Mouse (Mus musculus): ENCODE data around the gene Csrp2. TPM values are rescaled to one million over a fixed set of nuclear protein-coding genes. Genes with fewer than 3 reads are reported as not detected.

Csrp2 gene
- total RNA-seq, 1 experiment from 2014 or later: 35.8 TPM

DNA sequence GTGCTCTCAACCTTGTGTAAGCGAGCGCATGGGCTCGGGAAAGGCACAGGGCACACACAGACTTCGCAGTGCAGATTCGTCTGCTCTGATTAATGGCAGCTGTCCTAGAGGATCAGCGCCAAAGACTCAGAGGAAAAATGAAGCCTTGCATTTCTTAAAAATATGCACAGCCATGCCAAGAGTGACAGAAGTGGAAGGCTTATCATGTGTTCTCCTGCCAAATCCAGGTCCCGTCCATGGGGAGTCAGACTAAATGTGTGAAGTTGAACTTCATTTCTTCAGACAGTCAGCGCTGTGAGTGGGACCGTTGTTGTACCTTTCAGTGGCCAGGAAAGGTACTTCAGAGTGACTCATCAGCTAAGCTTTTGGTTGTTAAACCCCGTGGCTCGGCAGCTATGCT lies 7.9 kb downstream of the Csrp2 start:
- ATAC-seq (replicated peaks; ENCODE audit: insufficient number of reproducible peaks, low FRiP score, low TSS enrichment, poor library complexity, severe bottlenecking): no peak

DNA sequence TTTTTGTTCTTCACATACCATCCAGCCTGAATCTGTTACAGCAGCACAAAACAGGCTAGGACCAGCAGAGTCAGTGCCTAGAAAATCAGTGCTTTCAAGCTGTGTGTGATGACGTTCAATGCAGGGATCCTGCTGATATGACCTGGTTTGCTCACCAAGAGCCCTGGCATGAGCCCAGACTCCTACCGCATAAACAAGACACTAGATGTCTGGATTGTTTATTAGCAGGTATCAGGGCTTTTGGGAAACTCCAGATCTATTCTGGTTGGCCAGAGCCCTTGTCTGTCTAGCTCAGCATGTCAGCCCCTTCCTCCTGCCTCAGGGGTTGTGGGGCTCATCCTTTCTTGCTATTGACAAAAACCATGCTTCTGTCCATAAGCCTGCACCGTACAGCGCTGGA lies 10.2 kb downstream of the Csrp2 start:
- no peak for ATAC-seq (replicated peaks; ENCODE audit: insufficient number of reproducible peaks, low FRiP score, low TSS enrichment, poor library complexity, severe bottlenecking)

DNA sequence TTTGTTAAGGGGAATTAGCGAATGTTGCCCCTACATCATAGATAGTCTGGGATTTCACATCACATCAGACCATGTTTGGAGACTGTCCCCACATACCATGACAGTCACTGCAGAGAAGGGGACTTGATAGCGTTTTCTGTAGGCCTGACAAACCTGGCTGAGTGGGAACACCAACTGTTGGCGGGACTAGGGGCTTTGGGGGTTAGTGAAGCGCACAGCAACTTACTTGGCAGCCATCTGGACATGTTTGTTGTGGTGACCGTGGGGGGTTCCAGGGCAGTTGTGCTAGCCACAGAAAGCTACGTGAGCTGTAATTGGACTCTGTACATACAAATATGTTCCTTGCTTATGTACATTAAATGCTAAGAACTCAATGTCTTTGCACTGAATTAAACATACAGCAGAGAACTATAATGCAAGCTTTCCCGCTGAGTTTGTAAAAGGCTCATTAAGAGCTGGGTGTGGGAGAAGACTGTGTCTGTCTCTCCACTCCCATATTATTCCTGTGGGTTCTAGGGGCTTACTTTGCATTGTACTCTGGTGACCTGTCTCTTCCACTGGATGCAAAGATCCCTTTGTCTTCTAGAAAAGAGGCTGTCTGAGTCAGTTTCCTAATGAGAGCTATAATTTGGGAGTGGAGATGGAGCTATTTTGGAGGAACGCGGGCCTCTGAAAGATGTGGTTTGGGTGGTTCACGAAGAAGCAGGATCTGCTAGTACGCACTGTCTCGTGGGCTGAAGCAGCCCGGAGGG lies 11.7 kb downstream of the Csrp2 start:
- ATAC-seq (replicated peaks; ENCODE audit: insufficient number of reproducible peaks, low FRiP score, low TSS enrichment, poor library complexity, severe bottlenecking): no peak

DNA sequence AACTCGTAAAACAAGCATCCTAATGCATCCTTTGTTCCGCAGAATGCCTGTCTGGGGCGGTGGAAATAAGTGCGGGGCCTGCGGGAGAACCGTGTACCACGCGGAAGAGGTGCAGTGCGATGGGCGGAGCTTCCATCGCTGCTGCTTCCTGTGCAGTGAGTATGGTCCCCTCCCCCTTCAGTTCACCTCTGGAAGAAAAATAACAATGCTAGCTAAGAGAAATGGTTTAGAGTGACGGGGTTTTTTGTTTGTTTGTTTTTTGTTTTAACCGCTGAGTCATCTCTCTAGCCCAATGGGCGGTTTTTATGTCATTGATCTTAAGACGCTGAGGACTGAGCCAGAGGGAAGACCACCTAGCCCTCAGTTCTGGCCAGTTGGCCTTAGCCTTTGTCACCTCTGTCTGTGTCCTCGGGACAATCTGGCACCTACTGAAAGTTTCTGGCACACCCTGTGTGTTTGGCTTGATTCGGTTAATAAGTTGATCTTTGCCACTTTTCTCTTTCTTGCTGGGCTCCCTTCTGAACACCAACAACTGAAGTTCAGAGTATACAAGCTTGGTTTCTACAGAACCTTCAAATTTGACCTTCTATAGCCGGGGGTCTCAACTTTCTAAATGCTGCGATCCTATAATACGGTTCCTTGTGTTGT lies 12.4 kb downstream of the Csrp2 start:
- ATAC-seq (replicated peaks; ENCODE audit: insufficient number of reproducible peaks, low FRiP score, low TSS enrichment, poor library complexity, severe bottlenecking): peak; percentile 79

DNA sequence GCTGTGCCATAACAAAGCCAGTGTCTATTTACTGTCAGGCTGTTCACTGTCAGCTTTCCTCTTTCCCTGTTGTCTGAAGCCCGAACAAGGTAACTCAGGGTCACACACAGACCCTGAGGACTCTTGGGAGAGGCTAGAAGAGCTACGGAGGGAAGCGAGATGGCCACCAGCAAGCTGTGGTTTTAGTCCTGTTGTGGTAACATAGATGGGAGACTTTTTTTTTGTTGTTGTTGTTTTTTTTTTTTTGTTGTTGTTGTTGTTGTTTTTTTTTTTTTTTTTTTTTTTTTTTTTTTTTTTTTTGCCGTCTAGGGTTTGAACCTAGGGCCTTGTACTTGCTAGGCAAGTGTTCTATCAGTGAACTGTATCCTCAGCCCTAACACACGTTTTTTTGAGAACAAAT lies 14.0 kb downstream of the Csrp2 start:
- no peak for ATAC-seq (replicated peaks; ENCODE audit: insufficient number of reproducible peaks, low FRiP score, low TSS enrichment, poor library complexity, severe bottlenecking)

DNA sequence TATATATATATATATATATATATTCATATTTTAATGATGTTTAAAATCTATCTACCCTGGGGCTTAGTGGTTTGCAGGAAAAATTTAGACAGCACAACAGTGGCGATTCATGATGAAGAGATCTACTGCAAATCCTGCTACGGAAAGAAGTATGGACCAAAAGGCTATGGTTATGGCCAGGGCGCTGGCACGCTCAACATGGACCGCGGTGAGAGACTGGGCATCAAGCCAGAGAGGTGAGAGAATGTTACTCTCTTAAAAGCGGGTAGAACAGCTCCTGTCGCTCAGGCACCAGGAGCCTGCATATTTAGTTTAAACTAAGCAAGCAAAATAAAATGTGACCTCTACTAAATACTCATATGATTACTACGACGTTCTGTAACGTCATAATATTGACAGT lies 15.5 kb downstream of the Csrp2 start:
- ATAC-seq (replicated peaks; ENCODE audit: insufficient number of reproducible peaks, low FRiP score, low TSS enrichment, poor library complexity, severe bottlenecking): no peak

DNA sequence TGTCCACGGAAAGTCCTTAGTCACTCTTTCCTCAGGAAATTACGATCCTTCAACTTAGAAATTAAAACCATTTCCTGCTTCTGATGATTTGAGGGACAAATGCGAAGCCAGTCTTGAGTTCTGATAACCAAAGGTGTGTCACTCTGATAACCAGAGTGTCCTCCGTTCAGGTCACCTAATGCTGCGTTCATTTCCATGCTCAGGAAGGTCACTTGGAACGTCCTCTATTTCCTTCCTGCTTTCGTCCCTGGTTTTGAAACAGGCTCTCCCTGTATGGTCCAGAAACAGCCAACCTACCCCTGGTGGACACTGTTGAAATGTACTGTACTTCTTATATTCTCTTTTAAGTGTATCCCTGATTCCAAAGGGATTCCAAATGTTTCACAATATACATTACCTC lies 16.1 kb downstream of the Csrp2 start:
- no peak for ATAC-seq (replicated peaks; ENCODE audit: insufficient number of reproducible peaks, low FRiP score, low TSS enrichment, poor library complexity, severe bottlenecking)

DNA sequence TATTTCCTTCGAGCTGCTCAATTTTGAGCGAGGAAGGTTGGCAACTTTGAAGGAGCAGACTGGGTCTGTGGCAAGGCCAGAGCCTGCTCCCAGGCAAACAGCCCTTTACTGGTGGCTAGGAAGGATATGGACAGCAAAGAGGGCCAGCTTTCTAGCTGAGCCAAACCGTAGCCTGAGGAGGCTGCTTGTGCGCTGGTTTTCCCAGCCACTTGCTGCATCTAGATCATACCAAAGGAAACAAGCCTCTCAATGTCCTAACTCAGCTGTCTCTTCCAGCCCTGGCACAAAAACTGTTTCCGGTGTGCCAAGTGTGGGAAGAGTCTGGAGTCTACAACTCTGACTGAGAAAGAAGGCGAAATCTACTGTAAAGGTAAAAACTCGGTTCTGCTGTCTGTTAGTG lies 18.8 kb downstream of the Csrp2 start:
- no peak for ATAC-seq (replicated peaks; ENCODE audit: insufficient number of reproducible peaks, low FRiP score, low TSS enrichment, poor library complexity, severe bottlenecking)

DNA sequence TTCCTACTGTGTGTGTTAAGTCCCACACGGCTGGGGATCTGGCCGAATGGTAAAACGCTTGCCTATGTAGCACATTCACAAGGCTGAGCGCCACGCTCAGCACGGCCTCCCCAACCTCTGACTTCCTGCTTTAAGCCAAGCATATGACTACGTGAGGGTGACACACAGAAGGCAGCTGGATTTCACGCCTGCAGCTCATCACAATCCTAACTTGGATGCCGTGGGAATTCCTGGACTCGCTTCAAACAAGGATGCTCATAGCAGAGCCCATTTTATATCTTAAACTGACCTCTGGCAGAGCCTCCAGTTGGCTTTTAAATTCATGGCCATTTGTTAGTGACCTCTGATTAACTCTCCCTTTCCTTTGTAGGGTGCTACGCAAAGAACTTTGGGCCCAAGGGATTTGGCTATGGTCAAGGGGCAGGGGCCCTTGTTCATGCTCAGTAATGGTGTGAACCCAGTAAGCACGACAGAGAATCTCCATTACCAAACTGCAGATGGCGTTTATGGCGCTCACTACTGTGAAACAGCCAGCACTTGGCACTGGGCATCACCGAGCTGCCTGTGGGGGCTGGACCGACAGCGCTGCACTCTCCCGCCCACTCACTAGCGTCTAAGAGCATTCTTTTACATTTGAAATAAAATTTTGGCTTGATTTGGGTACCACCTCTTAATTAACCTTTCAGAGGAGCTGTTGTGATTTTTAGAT lies 19.4 kb downstream of the Csrp2 start:
- ATAC-seq (replicated peaks; ENCODE audit: insufficient number of reproducible peaks, low FRiP score, low TSS enrichment, poor library complexity, severe bottlenecking): no peak

DNA sequence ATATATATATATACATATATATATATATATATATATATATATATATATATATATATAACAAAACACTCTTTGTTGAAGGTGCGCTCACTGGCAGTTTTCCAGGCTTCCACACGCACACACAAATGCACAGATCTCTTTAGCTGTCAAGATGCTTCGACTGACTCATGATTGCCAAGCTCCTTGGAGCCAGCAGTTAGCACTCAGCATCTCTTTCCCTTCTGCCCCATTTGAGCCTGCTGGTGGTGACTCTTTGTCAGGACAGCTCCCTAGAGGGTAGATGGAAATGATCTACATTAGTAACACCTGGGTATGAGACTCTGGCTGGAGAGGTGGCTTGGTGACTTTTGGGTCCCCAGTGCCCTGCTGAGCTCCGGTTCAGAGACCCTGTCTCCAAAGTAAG lies 20.1 kb downstream of the Csrp2 start:
- no peak for ATAC-seq (replicated peaks; ENCODE audit: insufficient number of reproducible peaks, low FRiP score, low TSS enrichment, poor library complexity, severe bottlenecking)

DNA sequence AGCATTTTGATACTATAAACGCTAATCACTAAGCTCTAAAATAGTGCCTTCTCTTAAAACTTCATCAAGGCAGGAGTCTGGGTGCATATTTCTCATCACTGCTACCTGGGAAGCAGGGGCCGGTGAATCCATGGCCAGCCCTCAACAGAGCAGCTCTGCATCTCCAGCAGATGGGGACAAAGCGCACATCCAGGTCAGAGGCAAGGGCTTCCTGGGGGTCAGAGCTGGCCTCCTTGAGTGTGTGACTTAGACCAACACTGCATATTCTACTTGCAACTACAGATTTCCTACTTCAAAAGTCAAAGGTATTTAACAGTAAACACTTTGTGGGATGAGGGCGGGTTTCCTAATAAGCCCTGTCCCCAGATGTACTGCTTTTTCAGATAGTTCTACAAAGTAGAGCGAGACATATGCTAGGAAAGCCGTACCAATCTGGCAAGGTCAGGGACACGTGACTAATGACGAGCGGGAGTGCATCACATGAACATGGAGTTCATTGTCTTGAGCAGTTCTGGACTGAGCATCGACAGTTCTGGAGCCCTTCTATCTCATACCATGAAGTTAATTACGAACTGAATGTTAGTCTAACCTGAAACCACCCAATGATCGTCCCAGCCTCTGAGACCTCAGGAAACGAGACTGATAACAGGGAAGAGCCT lies 21.3 kb downstream of the Csrp2 start:
- no peak for ATAC-seq (replicated peaks; ENCODE audit: insufficient number of reproducible peaks, low FRiP score, low TSS enrichment, poor library complexity, severe bottlenecking)

DNA sequence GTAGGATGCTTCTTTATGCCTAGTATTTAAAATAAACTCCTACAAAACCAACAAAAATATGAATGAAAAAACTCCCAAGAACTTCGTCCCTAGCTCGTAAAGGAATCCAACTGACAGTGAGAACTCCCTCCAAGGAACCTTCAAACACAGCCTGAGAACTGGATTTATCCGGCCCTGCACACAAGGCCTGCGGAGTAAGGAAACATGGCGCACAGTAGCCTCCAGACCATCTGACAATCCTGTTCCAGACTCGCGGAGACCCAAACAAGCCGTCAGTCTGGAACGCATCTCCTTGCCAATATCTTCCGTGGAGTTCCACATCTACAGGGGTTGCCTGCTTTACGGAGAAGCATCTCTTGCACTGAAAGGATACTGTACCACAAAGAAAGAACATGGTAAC lies 22.4 kb downstream of the Csrp2 start:
- ATAC-seq (replicated peaks; ENCODE audit: insufficient number of reproducible peaks, low FRiP score, low TSS enrichment, poor library complexity, severe bottlenecking): no peak

DNA sequence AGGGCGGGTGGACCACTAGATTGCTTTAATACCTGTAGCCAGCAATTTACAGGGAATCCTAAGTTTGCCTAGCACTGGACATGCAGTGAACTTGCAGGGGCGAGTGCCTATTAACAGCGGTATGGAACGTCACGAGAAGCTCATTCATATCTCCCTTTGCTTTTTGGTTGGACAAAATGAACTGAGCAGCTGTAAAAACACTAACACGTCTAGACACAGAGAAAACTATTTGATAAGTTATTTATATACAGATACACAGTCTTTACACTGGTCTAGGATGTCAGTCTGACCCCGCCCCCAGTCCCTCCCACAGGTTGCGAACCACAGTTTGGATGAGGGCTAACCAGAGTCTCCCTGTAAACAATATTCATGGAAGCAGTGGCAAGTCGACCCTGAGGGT lies 23.2 kb downstream of the Csrp2 start:
- ATAC-seq (replicated peaks; ENCODE audit: insufficient number of reproducible peaks, low FRiP score, low TSS enrichment, poor library complexity, severe bottlenecking): no peak

DNA sequence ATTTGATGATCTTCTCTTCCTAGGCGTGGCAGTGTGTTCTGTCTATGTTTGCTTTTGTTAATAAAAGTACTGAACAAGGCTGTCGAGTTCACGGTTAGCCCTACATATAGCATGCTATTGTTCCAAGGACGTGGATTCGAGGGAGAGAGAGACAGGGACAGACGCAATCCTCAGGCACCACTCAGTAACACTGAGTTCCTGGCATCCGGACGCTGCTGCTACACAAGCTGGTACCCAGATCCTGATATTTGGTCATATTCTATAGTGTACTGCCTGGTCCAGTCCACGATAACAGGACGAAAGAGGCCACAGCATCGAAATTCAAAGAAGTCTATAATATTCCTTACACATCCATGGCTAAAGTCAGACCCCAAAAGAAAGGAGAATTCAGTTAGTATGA lies 24.6 kb downstream of the Csrp2 start:
- ATAC-seq (replicated peaks; ENCODE audit: insufficient number of reproducible peaks, low FRiP score, low TSS enrichment, poor library complexity, severe bottlenecking): no peak

DNA sequence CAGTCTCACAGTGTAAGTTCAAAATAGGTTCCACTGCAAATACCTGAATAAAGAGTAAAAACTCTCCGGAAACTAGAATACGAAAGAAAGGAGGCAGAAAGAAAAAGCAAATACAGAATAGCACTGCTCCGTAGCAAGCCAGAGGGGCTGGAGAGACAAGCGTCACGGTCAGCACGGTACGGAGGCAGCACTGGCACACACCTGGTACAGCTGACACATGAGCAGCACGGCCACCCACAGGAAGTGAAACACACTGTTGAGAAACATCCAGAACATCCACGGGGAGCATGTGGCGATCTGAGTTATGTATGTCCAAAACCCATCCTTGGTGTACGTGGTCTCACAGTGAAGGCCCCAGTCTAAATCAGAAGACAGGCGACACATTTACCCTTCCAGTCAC lies 26.4 kb downstream of the Csrp2 start:
- no peak for ATAC-seq (replicated peaks; ENCODE audit: insufficient number of reproducible peaks, low FRiP score, low TSS enrichment, poor library complexity, severe bottlenecking)

DNA sequence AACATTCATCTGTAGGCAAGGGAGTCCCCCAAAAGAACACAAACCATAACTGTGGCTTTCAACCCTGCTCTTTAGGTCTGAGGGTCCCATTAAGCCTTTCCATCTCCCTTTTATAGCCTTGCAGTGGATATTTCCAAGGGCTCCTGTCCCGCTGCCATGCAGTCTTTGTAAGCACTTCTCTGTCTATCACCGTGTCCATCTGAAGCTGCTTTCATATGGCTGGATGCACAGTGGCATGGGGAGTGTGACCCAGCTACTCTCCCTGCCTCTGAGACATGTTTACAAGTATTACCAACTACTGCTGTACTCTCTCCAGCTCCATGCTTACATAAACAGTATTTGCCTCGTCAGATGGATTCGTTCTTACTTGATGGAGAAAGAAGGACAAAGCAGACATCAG lies 28.0 kb downstream of the Csrp2 start:
- no peak for ATAC-seq (replicated peaks; ENCODE audit: insufficient number of reproducible peaks, low FRiP score, low TSS enrichment, poor library complexity, severe bottlenecking)

DNA sequence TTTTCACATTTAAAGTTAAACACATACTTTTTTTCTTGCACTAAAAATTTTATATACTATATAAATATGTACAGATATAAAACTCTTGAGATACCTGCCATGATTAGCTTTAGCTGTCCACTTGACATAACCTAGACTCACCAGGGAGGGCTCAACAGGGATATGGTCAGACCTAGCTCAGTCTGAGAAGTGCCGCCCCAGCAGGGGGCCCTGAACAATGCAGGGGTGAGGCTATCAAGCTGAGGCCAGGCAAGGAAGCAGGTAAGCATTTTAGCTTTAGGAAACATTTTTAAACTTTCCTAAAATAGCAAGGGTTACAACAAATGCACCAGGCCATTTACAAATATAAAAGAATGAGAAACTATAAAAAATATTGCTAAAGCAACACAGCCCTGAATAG lies 31.5 kb downstream of the Csrp2 start:
- no peak for ATAC-seq (replicated peaks; ENCODE audit: insufficient number of reproducible peaks, low FRiP score, low TSS enrichment, poor library complexity, severe bottlenecking)

DNA sequence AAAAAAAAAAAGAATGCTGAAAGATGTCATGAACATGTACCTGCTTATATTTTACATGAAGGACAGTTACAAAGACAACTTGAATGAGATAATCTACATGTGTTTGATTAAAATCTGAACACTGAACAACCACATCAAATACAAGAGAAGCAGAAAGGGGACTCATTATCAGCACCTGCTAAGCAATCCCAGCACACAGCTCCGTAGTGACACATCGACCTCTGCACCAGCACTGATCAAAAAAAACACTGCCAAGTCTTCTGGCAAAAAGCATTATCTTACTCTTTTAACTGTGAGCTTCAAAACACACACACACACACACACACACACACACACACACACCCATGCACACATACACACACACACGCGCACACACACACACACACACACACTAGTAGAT lies 32.2 kb downstream of the Csrp2 start:
- no peak for ATAC-seq (replicated peaks; ENCODE audit: insufficient number of reproducible peaks, low FRiP score, low TSS enrichment, poor library complexity, severe bottlenecking)

DNA sequence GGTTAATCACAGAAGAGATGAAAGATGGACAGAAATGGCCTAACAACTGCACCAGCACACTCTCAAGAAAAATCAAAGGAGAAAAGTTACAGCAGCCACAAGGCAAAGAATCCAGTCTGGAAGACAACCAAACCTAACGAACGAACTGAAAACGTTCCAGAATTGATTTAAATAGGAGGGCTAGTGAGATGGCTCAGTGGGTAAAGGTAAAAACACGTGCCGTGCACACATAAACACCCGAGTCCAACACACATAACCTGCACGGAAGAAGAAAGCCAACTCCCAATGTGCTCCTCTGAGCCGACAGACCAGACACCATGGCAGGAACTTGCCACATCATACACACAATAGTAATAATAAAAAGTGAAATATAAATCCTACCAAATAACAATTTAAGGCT lies 32.7 kb downstream of the Csrp2 start:
- no peak for ATAC-seq (replicated peaks; ENCODE audit: insufficient number of reproducible peaks, low FRiP score, low TSS enrichment, poor library complexity, severe bottlenecking)

Measured in monocyte, adult 5-6 weeks (primary cell).